Mouse (Mus musculus) neural tube, embryonic 12.5 days (tissue): ENCODE results near the gene Rhoh. TPM values are rescaled to one million over a fixed set of nuclear protein-coding genes. Genes with fewer than 3 reads are reported as not detected.

ENCODE experiments used
- ATAC-seq: fragments of 200-750 bp; cut with Nextera tagmentation; 2 replicates; pipeline ENCODE4 v1.8.0; 2017; ENCODE audit warnings: low read depth, mild to moderate bottlenecking, moderate TSS enrichment, moderate library complexity; ENCODE audit not compliant: low FRiP score
- H3K27ac ChIP-seq: fragments of 300-500 bp; sonication (generic); 2 replicates; pipeline ENCODE4 v1.5.1; 2016
- H3K27me3 ChIP-seq: fragments of 300-500 bp; sonication (generic); replicated peaks from 2 replicates; pipeline ENCODE4 v1.6.1; 2016; ENCODE audit warnings: mild to moderate bottlenecking
- H3K36me3 ChIP-seq: fragments of 300-500 bp; sonication (generic); 2 replicates; pipeline ENCODE4 v1.6.1; 2016; ENCODE audit warnings: mild to moderate bottlenecking
- H3K4me1 ChIP-seq: fragments of 300-500 bp; sonication (generic); 2 replicates; pipeline ENCODE4 v1.6.1; 2016
- H3K4me2 ChIP-seq: fragments of 300-500 bp; sonication (generic); replicated peaks from 2 replicates; pipeline ENCODE4 v1.6.1; 2016; ENCODE audit warnings: mild to moderate bottlenecking
- H3K4me3 ChIP-seq: fragments of 300-500 bp; sonication (generic); 2 replicates; pipeline ENCODE4 v1.5.1; 2016
- H3K9ac ChIP-seq: fragments of 300-500 bp; sonication (generic); 2 replicates; pipeline ENCODE4 v1.6.1; 2016; ENCODE audit warnings: mild to moderate bottlenecking
- H3K9me3 ChIP-seq: fragments of 300-500 bp; sonication (generic); 2 replicates; pipeline ENCODE4 v1.6.1; 2016; ENCODE audit warnings: mild to moderate bottlenecking
- WGBS: fragments of 180-500 bp; shearing (Covaris S2); methylation state at CpG from one replicate; pipeline ENCODE4 v1.1.7; 2016; 5-methylcytosine and 5-hydroxymethylcytosine counted together
- polyA plus RNA-seq: library from polyadenylated mRNA; unstranded; fragments of >200 nt; fragmentation: Nextera tagmentation; extraction: Ambion mirVana; gene quantifications from 2 replicates; pipeline ENCODE4 v1.2.1, GENCODE M21; 2016

The Rhoh gene
- polyA plus RNA-seq, 1 experiment from 2014 or later: 0.41 TPM

- H3K4me3 ChIP-seq: no peak overlapping the region
- H3K36me3 ChIP-seq: no peaks in the 10 kb centered on the region
- no peaks in the 10 kb centered on the region for H3K27me3 ChIP-seq
- H3K27ac ChIP-seq: no peak overlapping the region
- H3K9ac ChIP-seq: no peak overlapping the region
- WGBS: 93% methylated on average over 10 of the region's 10 CpGs
- no peaks in the 10 kb centered on the region for H3K4me1 ChIP-seq
- ATAC-seq: no peak
- H3K9me3 ChIP-seq: peaks cover 12% of the 10 kb centered on the region; the same call in 1 of the 2 replicates
- no peak overlapping the region for H3K4me2 ChIP-seq
Measured at GRCm38 (mm10) chr5:65901868-65902418, 40.9 kb downstream of the Rhoh start.

GRCm38 (mm10) chr5:65902811-65903210 lies 41.8 kb downstream of the Rhoh start:
- no peaks in the 10 kb centered on the region for H3K27me3 ChIP-seq
- H3K4me1 ChIP-seq: no peaks in the 10 kb centered on the region
- peaks cover 12% of the 10 kb centered on the region; the same call in 1 of the 2 replicates for H3K9me3 ChIP-seq
- H3K9ac ChIP-seq: no peak overlapping the region
- H3K4me3 ChIP-seq: no peak overlapping the region
- no peak overlapping the region for H3K27ac ChIP-seq
- no peaks in the 10 kb centered on the region for H3K36me3 ChIP-seq
- 96% methylated on average over 9 of the region's 9 CpGs for WGBS
- H3K4me2 ChIP-seq: no peak overlapping the region
- no peak for ATAC-seq

- Histone ChIP-seq H3K9me3 (peaks cover 12% of the 10 kb centered on the region; the same call in 1 of the 2 replicates), H3K4me3 (no peak overlapping the region), H3K4me2 (no peak overlapping the region), H3K36me3 (no peaks in the 10 kb centered on the region), H3K4me1 (no peaks in the 10 kb centered on the region), H3K27ac (no peak overlapping the region), H3K27me3 (no peaks in the 10 kb centered on the region), H3K9ac (no peak overlapping the region)
- 89% methylated on average over 4 of the region's 4 CpGs for WGBS
- ATAC-seq: no peak
Measured at GRCm38 (mm10) chr5:65904476-65904875, 43.5 kb downstream of the Rhoh start.

GRCm38 (mm10) chr5:65908751-65909150 lies 47.7 kb downstream of the Rhoh start:
- no peaks in the 10 kb centered on the region for H3K27me3 ChIP-seq
- 73% methylated on average over 2 of the region's 2 CpGs for WGBS

GRCm38 (mm10) chr5:65909321-65909720 lies 48.3 kb downstream of the Rhoh start:
- Histone ChIP-seq H3K27ac (no peak overlapping the region), H3K9ac (no peak overlapping the region), H3K27me3 (no peaks in the 10 kb centered on the region), H3K4me3 (no peak overlapping the region), H3K9me3 (0 out of 2 replicates have a peak, but pooled peaks cover 4% of the 10 kb centered on the region), H3K4me2 (no peak overlapping the region), H3K4me1 (no peaks in the 10 kb centered on the region), H3K36me3 (no peaks in the 10 kb centered on the region)
- ATAC-seq: no peak
- 86% methylated on average over 4 of the region's 4 CpGs for WGBS

More at GRCm38 (mm10) chr5:65908751-65909150, 47.7 kb downstream of the Rhoh start:
- Histone ChIP-seq H3K4me2 (no peak overlapping the region), H3K4me1 (no peaks in the 10 kb centered on the region), H3K9me3 (0 out of 2 replicates have a peak, but pooled peaks cover 5% of the 10 kb centered on the region), H3K4me3 (no peak overlapping the region), H3K36me3 (no peaks in the 10 kb centered on the region), H3K27ac (no peak overlapping the region), H3K9ac (no peak overlapping the region)
- ATAC-seq: no peak

- no peak overlapping the region for H3K9ac ChIP-seq
- no peak overlapping the region for H3K27ac ChIP-seq
- H3K27me3 ChIP-seq: no peaks in the 10 kb centered on the region
- no peak overlapping the region for H3K4me3 ChIP-seq
- no peaks in the 10 kb centered on the region for H3K4me1 ChIP-seq
- H3K9me3 ChIP-seq: no peaks in the 10 kb centered on the region
- WGBS: 83% methylated on average over 4 of the region's 4 CpGs
- H3K4me2 ChIP-seq: no peak overlapping the region
- no peaks in the 10 kb centered on the region for H3K36me3 ChIP-seq
- ATAC-seq: no peak
Measured at GRCm38 (mm10) chr5:65910398-65910797, 49.4 kb downstream of the Rhoh start.

GRCm38 (mm10) chr5:65911676-65912075 lies 50.7 kb downstream of the Rhoh start:
- no peak for ATAC-seq
- H3K9ac ChIP-seq: no peak overlapping the region
- WGBS: 85% methylated on average over 7 of the region's 7 CpGs
- H3K27ac ChIP-seq: no peak overlapping the region
- H3K4me1 ChIP-seq: no peaks in the 10 kb centered on the region
- no peaks in the 10 kb centered on the region for H3K36me3 ChIP-seq
- H3K4me2 ChIP-seq: no peak overlapping the region
- H3K27me3 ChIP-seq: no peaks in the 10 kb centered on the region
- H3K4me3 ChIP-seq: no peak overlapping the region
- H3K9me3 ChIP-seq: no peaks in the 10 kb centered on the region

- Histone ChIP-seq H3K4me2 (no peak overlapping the region), H3K27me3 (no peaks in the 10 kb centered on the region), H3K27ac (no peak overlapping the region), H3K4me1 (no peaks in the 10 kb centered on the region), H3K36me3 (no peaks in the 10 kb centered on the region), H3K9ac (no peak overlapping the region), H3K4me3 (no peak overlapping the region), H3K9me3 (no peaks in the 10 kb centered on the region)
- ATAC-seq: no peak
- WGBS: 87% methylated on average over 5 of the region's 5 CpGs
Measured at GRCm38 (mm10) chr5:65912201-65912600, 51.2 kb downstream of the Rhoh start.

GRCm38 (mm10) chr5:65913126-65913525 lies 52.1 kb downstream of the Rhoh start:
- no peak overlapping the region for H3K4me2 ChIP-seq
- H3K4me3 ChIP-seq: no peak overlapping the region
- peaks cover under 1% of the 10 kb centered on the region; the same call in 1 of the 2 replicates for H3K4me1 ChIP-seq
- no peaks in the 10 kb centered on the region for H3K27me3 ChIP-seq
- no peak for ATAC-seq
- no peak overlapping the region for H3K27ac ChIP-seq
- no peak overlapping the region for H3K9ac ChIP-seq
- no peaks in the 10 kb centered on the region for H3K9me3 ChIP-seq
- H3K36me3 ChIP-seq: no peaks in the 10 kb centered on the region
- 93% methylated on average over 9 of the region's 9 CpGs for WGBS

- H3K4me2 ChIP-seq: no peak overlapping the region
- H3K36me3 ChIP-seq: no peaks in the 10 kb centered on the region
- H3K9ac ChIP-seq: no peak overlapping the region
- no peaks in the 10 kb centered on the region for H3K27me3 ChIP-seq
- no peak overlapping the region for H3K4me3 ChIP-seq
- WGBS: 92% methylated on average over 7 of the region's 7 CpGs
- no peaks in the 10 kb centered on the region for H3K9me3 ChIP-seq
- no peak overlapping the region for H3K27ac ChIP-seq
- H3K4me1 ChIP-seq: peaks cover 12% of the 10 kb centered on the region
- no peak for ATAC-seq
Measured at GRCm38 (mm10) chr5:65914342-65914741, 53.3 kb downstream of the Rhoh start.

GRCm38 (mm10) chr5:65916930-65917329 lies 55.9 kb downstream of the Rhoh start:
- no peak overlapping the region for H3K27ac ChIP-seq
- WGBS: 89% methylated on average over 5 of the region's 5 CpGs
- no peak overlapping the region for H3K4me3 ChIP-seq
- no peaks in the 10 kb centered on the region for H3K9me3 ChIP-seq
- no peaks in the 10 kb centered on the region for H3K27me3 ChIP-seq
- no peaks in the 10 kb centered on the region for H3K36me3 ChIP-seq
- no peak overlapping the region for H3K4me2 ChIP-seq
- ATAC-seq: no peak
- peaks cover 12% of the 10 kb centered on the region for H3K4me1 ChIP-seq
- H3K9ac ChIP-seq: no peak overlapping the region

GRCm38 (mm10) chr5:65918601-65919000 lies 57.6 kb downstream of the Rhoh start:
- WGBS: 80% methylated on average over 3 of the region's 3 CpGs
- no peak overlapping the region for H3K27ac ChIP-seq

GRCm38 (mm10) chr5:65919326-65919725 lies 58.3 kb downstream of the Rhoh start:
- no peak overlapping the region for H3K4me3 ChIP-seq
- H3K4me1 ChIP-seq: peaks cover 12% of the 10 kb centered on the region
- H3K9ac ChIP-seq: no peak overlapping the region
- no peak overlapping the region for H3K27ac ChIP-seq
- no peaks in the 10 kb centered on the region for H3K27me3 ChIP-seq
- no peak for ATAC-seq
- 86% methylated on average over 12 of the region's 12 CpGs for WGBS
- H3K9me3 ChIP-seq: no peaks in the 10 kb centered on the region
- H3K4me2 ChIP-seq: no peak overlapping the region
- H3K36me3 ChIP-seq: no peaks in the 10 kb centered on the region

More at GRCm38 (mm10) chr5:65918601-65919000, 57.6 kb downstream of the Rhoh start:
- Histone ChIP-seq H3K4me2 (no peak overlapping the region), H3K4me1 (peaks cover 12% of the 10 kb centered on the region), H3K36me3 (no peaks in the 10 kb centered on the region), H3K27me3 (no peaks in the 10 kb centered on the region), H3K4me3 (no peak overlapping the region), H3K9me3 (no peaks in the 10 kb centered on the region), H3K9ac (no peak overlapping the region)
- ATAC-seq: peak; percentile 80
